Mouse (Mus musculus): Measurements from ENCODE around the gene Rapgef3.

GRCm38 (mm10) chr15:97812126-97812525 is 44.4 kb upstream of the Rapgef3 start:
- no peak for TF ChIP-seq CTCF (IDR thresholded peaks at IDR 0.05; ENCODE audit: low read depth)
- peak; percentile 59; the same call in 1 of the 2 replicates for TF ChIP-seq EP300 (IDR thresholded peaks at IDR 0.05; ENCODE audit: low read depth)

Data from heart, postnatal 0 days (tissue).